Mouse (Mus musculus): Measurements from ENCODE around the gene Samhd1. TPM values are rescaled to one million over a fixed set of nuclear protein-coding genes. Genes with fewer than 3 reads are reported as not detected.

The Samhd1 gene
- polyA plus RNA-seq, 1 experiment: 85.8 TPM

GRCm38 (mm10) chr2:157070365-157070764 is 64.7 kb downstream of the Samhd1 start:
- no peak overlapping the region for H3K4me3 ChIP-seq (replicated peaks; ENCODE audit: extremely low read depth, low read depth, low read length)
- TF ChIP-seq POLR2A (IDR thresholded peaks at IDR 0.05; ENCODE audit: borderline replicate concordance, extremely low read depth, low read depth, low read length) (no peak), CTCF (IDR thresholded peaks at IDR 0.05; ENCODE audit: insufficient read depth, low read length) (no peak)
- 5% methylated on average over 9 of the region's 9 CpGs for WGBS
- peak; percentile 59 for DNase-seq
- H3K4me1 ChIP-seq (ENCODE audit: control insufficient read depth, insufficient read depth, low read length): peaks cover 73% of the 10 kb centered on the region

- Histone ChIP-seq H3K4me1 (ENCODE audit: control insufficient read depth, insufficient read depth, low read length) (peaks cover 75% of the 10 kb centered on the region), H3K4me3 (replicated peaks; ENCODE audit: extremely low read depth, low read depth, low read length) (no peak overlapping the region)
- 5% methylated on average over 3 of the region's 3 CpGs for WGBS
- TF ChIP-seq POLR2A (IDR thresholded peaks at IDR 0.05; ENCODE audit: borderline replicate concordance, extremely low read depth, low read depth, low read length) (no peak), CTCF (IDR thresholded peaks at IDR 0.05; ENCODE audit: insufficient read depth, low read length) (no peak)
- no peak for DNase-seq
Observed at GRCm38 (mm10) chr2:157069755-157070315, 65.2 kb downstream of the Samhd1 start.

- 7% methylated on average over 3 of the region's 3 CpGs for WGBS
- H3K4me1 ChIP-seq (ENCODE audit: control insufficient read depth, insufficient read depth, low read length): peaks cover 74% of the 10 kb centered on the region
- H3K4me3 ChIP-seq (replicated peaks; ENCODE audit: extremely low read depth, low read depth, low read length): no peak overlapping the region
- no peak for DNase-seq
- no peak for TF ChIP-seq CTCF (IDR thresholded peaks at IDR 0.05; ENCODE audit: insufficient read depth, low read length)
Observed at GRCm38 (mm10) chr2:157069355-157069735, 65.7 kb downstream of the Samhd1 start.

GRCm38 (mm10) chr2:157068701-157069354 is 66.2 kb downstream of the Samhd1 start:
- no peak for TF ChIP-seq POLR2A (IDR thresholded peaks at IDR 0.05; ENCODE audit: borderline replicate concordance, extremely low read depth, low read depth, low read length)
- TF ChIP-seq CTCF (IDR thresholded peaks at IDR 0.05; ENCODE audit: insufficient read depth, low read length): no peak
- H3K4me1 ChIP-seq (ENCODE audit: control insufficient read depth, insufficient read depth, low read length): peaks cover 73% of the 10 kb centered on the region
- DNase-seq: no peak
- no peak overlapping the region for H3K4me3 ChIP-seq (replicated peaks; ENCODE audit: extremely low read depth, low read depth, low read length)
- 41% methylated on average over 14 of the region's 14 CpGs for WGBS

- TF ChIP-seq CTCF (IDR thresholded peaks at IDR 0.05; ENCODE audit: insufficient read depth, low read length) (no peak), POLR2A (IDR thresholded peaks at IDR 0.05; ENCODE audit: borderline replicate concordance, extremely low read depth, low read depth, low read length) (no peak)
- 52% methylated on average over 7 of the region's 7 CpGs for WGBS
- H3K4me1 ChIP-seq (ENCODE audit: control insufficient read depth, insufficient read depth, low read length): peaks cover 66% of the 10 kb centered on the region
- DNase-seq: no peak
- no peak overlapping the region for H3K4me3 ChIP-seq (replicated peaks; ENCODE audit: extremely low read depth, low read depth, low read length)
Observed at GRCm38 (mm10) chr2:157066731-157067430, 68.2 kb downstream of the Samhd1 start.

- TF ChIP-seq POLR2A (IDR thresholded peaks at IDR 0.05; ENCODE audit: borderline replicate concordance, extremely low read depth, low read depth, low read length) (no peak), CTCF (IDR thresholded peaks at IDR 0.05; ENCODE audit: insufficient read depth, low read length) (no peak)
- Histone ChIP-seq H3K4me1 (ENCODE audit: control insufficient read depth, insufficient read depth, low read length) (peaks cover 63% of the 10 kb centered on the region), H3K4me3 (replicated peaks; ENCODE audit: extremely low read depth, low read depth, low read length) (no peak overlapping the region)
- DNase-seq: no peak
- WGBS: 18% methylated on average over 7 of the region's 7 CpGs
Observed at GRCm38 (mm10) chr2:157065879-157066226, 69.2 kb downstream of the Samhd1 start.

GRCm38 (mm10) chr2:157064978-157065878 is 69.8 kb downstream of the Samhd1 start:
- 45% methylated on average over 14 of the region's 14 CpGs for WGBS
- no peak for TF ChIP-seq CTCF (IDR thresholded peaks at IDR 0.05; ENCODE audit: insufficient read depth, low read length)
- no peak for TF ChIP-seq POLR2A (IDR thresholded peaks at IDR 0.05; ENCODE audit: borderline replicate concordance, extremely low read depth, low read depth, low read length)
- DNase-seq: no peak

GRCm38 (mm10) chr2:157064136-157064535 is 70.9 kb downstream of the Samhd1 start:
- no peak overlapping the region for H3K4me3 ChIP-seq (replicated peaks; ENCODE audit: extremely low read depth, low read depth, low read length)
- no peak for DNase-seq
- TF ChIP-seq CTCF (IDR thresholded peaks at IDR 0.05; ENCODE audit: insufficient read depth, low read length): no peak
- WGBS: 28% methylated on average over 7 of the region's 7 CpGs
- peaks cover 47% of the 10 kb centered on the region for H3K4me1 ChIP-seq (ENCODE audit: control insufficient read depth, insufficient read depth, low read length)

More at GRCm38 (mm10) chr2:157064978-157065878, 69.8 kb downstream of the Samhd1 start:
- Histone ChIP-seq H3K4me3 (replicated peaks; ENCODE audit: extremely low read depth, low read depth, low read length) (no peak overlapping the region), H3K4me1 (ENCODE audit: control insufficient read depth, insufficient read depth, low read length) (peaks cover 57% of the 10 kb centered on the region)

- WGBS: 24% methylated on average over 4 of the region's 4 CpGs
- Histone ChIP-seq H3K4me1 (ENCODE audit: control insufficient read depth, insufficient read depth, low read length) (peaks cover 40% of the 10 kb centered on the region), H3K4me3 (replicated peaks; ENCODE audit: extremely low read depth, low read depth, low read length) (no peak overlapping the region)
- TF ChIP-seq CTCF (IDR thresholded peaks at IDR 0.05; ENCODE audit: insufficient read depth, low read length) (no peak), POLR2A (IDR thresholded peaks at IDR 0.05; ENCODE audit: borderline replicate concordance, extremely low read depth, low read depth, low read length) (0 out of 2 replicates have a peak, but pooled peaks have one; percentile 3)
- no peak for DNase-seq
Observed at GRCm38 (mm10) chr2:157063241-157063700, 71.8 kb downstream of the Samhd1 start.
